Mouse (Mus musculus) thymus, adult 2 months (tissue): ENCODE measurements around the gene Ros1. TPM values are rescaled to one million over a fixed set of nuclear protein-coding genes. Genes with fewer than 3 reads are reported as not detected.

Experiments
- DNase-seq: peaks from one replicate; pipeline ENCODE4 v3.0.0; 2021
- H3K27ac ChIP-seq: fragments of 200-500 bp; 2 replicates; pipeline ENCODE4 v1.5.1; 2012; ENCODE audit warnings: low read length, control low read depth; ENCODE audit not compliant: control insufficient read depth, insufficient read depth
- H3K27me3 ChIP-seq: fragments of 200-500 bp; 2 replicates; pipeline ENCODE4 v1.6.1; 2012; ENCODE audit warnings: mild to moderate bottlenecking, low read length, moderate library complexity, mixed read lengths; ENCODE audit not compliant: control insufficient read depth, insufficient read depth
- H3K36me3 ChIP-seq: fragments of 200-500 bp; 2 replicates; pipeline ENCODE4 v1.6.1; 2012; ENCODE audit warnings: mild to moderate bottlenecking, low read length, moderate library complexity; ENCODE audit not compliant: control insufficient read depth, insufficient read depth
- H3K4me1 ChIP-seq: fragments of 200-500 bp; replicated peaks from 2 replicates; pipeline ENCODE4 v1.6.1; 2012; ENCODE audit warnings: low read length; ENCODE audit not compliant: control insufficient read depth, insufficient read depth
- H3K4me3 ChIP-seq: fragments of 200-500 bp; 2 replicates; pipeline ENCODE4 v1.5.1; 2012; ENCODE audit warnings: mild to moderate bottlenecking, low read length, control low read depth, moderate library complexity; ENCODE audit not compliant: control insufficient read depth, insufficient read depth
- CTCF ChIP-seq: fragments of 200-500 bp; IDR thresholded peaks from 2 replicates; pipeline ENCODE4 v1.5.1; 2012; ENCODE audit warnings: mild to moderate bottlenecking, control low read depth, low read length, moderate library complexity, borderline replicate concordance; ENCODE audit not compliant: control insufficient read depth, poor library complexity, insufficient read depth; ENCODE audit errors: extremely low read depth
- POLR2A ChIP-seq: fragments of 200-500 bp; IDR thresholded peaks from 2 replicates; pipeline ENCODE4 v1.6.1; 2012; ENCODE audit warnings: mild to moderate bottlenecking, low read length, control low read depth, moderate library complexity; ENCODE audit not compliant: control insufficient read depth, poor library complexity, insufficient read depth; ENCODE audit errors: extremely low read depth
- WGBS: fragments of 180-500 bp; shearing (Covaris S2); methylation state at CpG from one replicate; pipeline ENCODE4 v1.1.7; 2018; 5-methylcytosine and 5-hydroxymethylcytosine counted together
- polyA plus RNA-seq: library from polyadenylated mRNA; depleted of rRNA; stranded (reverse); fragments of >200 nt; gene quantifications from 2 replicates; pipeline ENCODE4 v1.2.3, GENCODE M21; 2012; rRNA removed

Gene Ros1
- polyA plus RNA-seq, 1 experiment, result not detected

- peaks cover 9% of the 10 kb centered on the region for H3K27me3 ChIP-seq
Observed at GRCm38 (mm10) chr10:52024053-52024410, 171.0 kb downstream of the Ros1 start.

GRCm38 (mm10) chr10:52023213-52024052 is 171.6 kb downstream of the Ros1 start:
- no peak overlapping the region for H3K4me3 ChIP-seq
- no peak for DNase-seq
- TF ChIP-seq CTCF (no peak), POLR2A (no peak)
- no peaks in the 10 kb centered on the region for H3K36me3 ChIP-seq
- no peaks in the 10 kb centered on the region for H3K4me1 ChIP-seq
- 7% methylated on average over 17 of the region's 17 CpGs for WGBS
- no peak overlapping the region for H3K27ac ChIP-seq
- H3K27me3 ChIP-seq, result peaks cover 9% of the 10 kb centered on the region

More at GRCm38 (mm10) chr10:52024053-52024410, 171.0 kb downstream of the Ros1 start:
- no peaks in the 10 kb centered on the region for H3K36me3 ChIP-seq
- no peak for TF ChIP-seq POLR2A
- no peak for TF ChIP-seq CTCF
- H3K27ac ChIP-seq, result no peak overlapping the region
- DNase-seq, result no peak
- no peaks in the 10 kb centered on the region for H3K4me1 ChIP-seq
- H3K4me3 ChIP-seq, result no peak overlapping the region
- WGBS, result 24% methylated on average over 2 of the region's 2 CpGs

- peaks cover 9% of the 10 kb centered on the region for H3K27me3 ChIP-seq
- H3K36me3 ChIP-seq, result no peaks in the 10 kb centered on the region
- no peak within 1 kb of the TSS for H3K27ac ChIP-seq
- 2% methylated on average over 55 of the region's 60 CpGs for WGBS
- no peak for DNase-seq
- no peak for TF ChIP-seq POLR2A
- no peak for TF ChIP-seq CTCF
- H3K4me1 ChIP-seq, result no peaks in the 10 kb centered on the region
- H3K4me3 ChIP-seq, result no peak within 1 kb of the TSS
Observed at GRCm38 (mm10) chr10:52022413-52023212, 172.4 kb downstream of the Ros1 start, which contains the start of gene Vgll2. TSS of gene Vgll2 (plus strand) at chr10:52022502.

- Histone ChIP-seq H3K27me3 (peaks cover 9% of the 10 kb centered on the region), H3K27ac (no peak overlapping the region), H3K4me3 (no peak overlapping the region), H3K4me1 (no peaks in the 10 kb centered on the region), H3K36me3 (no peaks in the 10 kb centered on the region)
- no peak for DNase-seq
- 7% methylated on average over 14 of the region's 15 CpGs for WGBS
- TF ChIP-seq POLR2A (no peak), CTCF (no peak)
Observed at GRCm38 (mm10) chr10:52021736-52022394, 173.2 kb downstream of the Ros1 start.

- WGBS, result 8% methylated on average over 9 of the region's 9 CpGs
- H3K27me3 ChIP-seq, result peaks cover 9% of the 10 kb centered on the region
- no peaks in the 10 kb centered on the region for H3K36me3 ChIP-seq
- no peak for DNase-seq
- no peak overlapping the region for H3K4me3 ChIP-seq
- TF ChIP-seq CTCF (no peak), POLR2A (no peak)
- no peak overlapping the region for H3K27ac ChIP-seq
- no peaks in the 10 kb centered on the region for H3K4me1 ChIP-seq
Observed at GRCm38 (mm10) chr10:52021231-52021630, 173.8 kb downstream of the Ros1 start.

- Histone ChIP-seq H3K27ac (no peak overlapping the region), H3K36me3 (no peaks in the 10 kb centered on the region), H3K4me1 (no peaks in the 10 kb centered on the region), H3K27me3 (peaks cover 6% of the 10 kb centered on the region), H3K4me3 (no peak overlapping the region)
- 86% methylated on average over 1 of the region's 1 CpGs for WGBS
- no peak for DNase-seq
- TF ChIP-seq POLR2A (no peak), CTCF (no peak)
Observed at GRCm38 (mm10) chr10:52018471-52018870, 176.6 kb downstream of the Ros1 start.

Other genes with a start within 250 kb of the Ros1 start
- gene Vgll2, start 172.7 kb downstream of the Ros1 start, polyA plus RNA-seq, result 0.66 and 1.2 TPM in 2 replicates
- gene Dcbld1, start 38.4 kb upstream of the Ros1 start, polyA plus RNA-seq, result 0.85 and 1.2 TPM in 2 replicates
- not detected in 2 replicates for gene Gm26741, start 163.5 kb upstream of the Ros1 start, polyA plus RNA-seq
- 4.7 and 5.3 TPM in 2 replicates for gene Gopc, start 186.9 kb upstream of the Ros1 start, polyA plus RNA-seq
- 0.18 and 0.20 TPM in 2 replicates for gene Nepn, start 193.7 kb upstream of the Ros1 start, polyA plus RNA-seq
- gene Nus1, start 222.3 kb upstream of the Ros1 start, polyA plus RNA-seq, result 11.5 and 17.0 TPM in 2 replicates